Mouse (Mus musculus): ENCODE measurements around the gene Rhbdf2.

- TF ChIP-seq UBTF (IDR thresholded peaks at IDR 0.05; ENCODE audit: borderline replicate concordance, insufficient read depth, low read depth, low read length) (no peak), GATA1 (IDR thresholded peaks at IDR 0.05; ENCODE audit: low read depth, low read length) (no peak), EP300 (IDR thresholded peaks at IDR 0.05; ENCODE audit: low read depth in 1 of 2, low read length in 2 of 2) (no peak), MEF2A (IDR thresholded peaks at IDR 0.05; ENCODE audit: extremely low read depth, insufficient replicate concordance, low read depth, low read length, poor library complexity, severe bottlenecking) (no peak), CHD2 (IDR thresholded peaks at IDR 0.05; ENCODE audit: low read length) (no peak; the same call in 1 of the 2 replicates), MAFK (IDR thresholded peaks at IDR 0.05; ENCODE audit: borderline replicate concordance, low read depth, low read length) (no peak)
Observed at GRCm38 (mm10) chr11:116670386-116670785, 43.6 kb upstream of the Rhbdf2 start.
